Comparison of ENCODE assay signal across 9 mouse cellular contexts in the genomic region with DNA sequence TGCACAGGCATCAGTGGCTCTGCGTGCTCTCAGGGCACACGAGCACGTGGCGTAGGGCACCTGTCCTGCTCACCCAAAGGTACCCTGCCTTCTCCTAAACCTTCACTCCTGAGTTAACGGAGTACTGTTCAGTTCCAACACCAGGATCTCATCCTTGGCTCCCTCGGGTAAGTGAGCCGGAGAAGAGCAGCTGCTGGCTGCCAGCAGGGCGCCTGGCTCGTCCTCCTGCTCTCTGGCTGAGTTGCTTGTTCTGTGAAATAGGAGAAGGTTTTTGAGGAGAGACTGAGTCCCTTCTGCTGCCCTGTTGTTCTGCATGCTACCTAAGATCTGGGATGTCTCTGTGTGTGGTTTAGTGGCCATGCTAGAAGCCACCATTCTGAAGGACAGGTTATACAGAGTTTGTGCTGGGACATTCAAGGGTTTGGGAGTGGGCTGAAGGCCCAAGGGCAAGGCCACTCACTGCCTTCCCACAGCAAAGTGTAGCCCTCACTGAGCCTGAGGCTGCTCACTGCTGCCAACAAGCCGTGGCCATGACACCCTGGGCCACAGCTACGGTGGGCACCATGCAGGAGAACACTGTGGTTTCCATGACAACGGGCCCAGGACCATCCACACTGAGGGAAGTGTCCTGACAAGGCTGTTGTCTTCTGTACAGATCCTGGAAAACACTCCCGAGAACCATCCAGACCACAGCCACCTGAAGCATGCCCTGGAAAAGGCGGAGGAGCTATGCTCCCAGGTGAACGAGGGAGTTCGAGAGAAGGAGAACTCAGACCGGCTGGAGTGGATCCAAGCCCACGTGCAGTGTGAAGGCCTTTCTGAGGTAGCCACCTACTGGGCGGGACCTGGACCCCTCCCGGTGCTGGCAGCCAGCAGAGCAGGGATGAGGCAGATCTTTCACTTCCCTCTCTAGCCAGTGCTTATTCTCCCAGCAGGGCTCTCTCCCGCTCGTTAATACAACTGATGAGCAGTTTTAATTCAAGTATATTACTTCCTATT.
DNase-seq lines count a peak whose midpoint lies in the region; ATAC-seq and TF ChIP-seq lines count a peak whose summit lies in the region.
"Had no signal": no experiment of that assay in that cellular context is flagged by ENCODE, and none has a peak within 500 bp of the region (broad histone marks: within the 10 kb centered on the region; RNA-seq: fewer than 3 reads in every experiment).

No protein-coding gene starts in this region.

- no peak for TF ChIP-seq POLR2A in kidney, adult 2 months (IDR thresholded peaks at IDR 0.05; ENCODE audit: low read depth, low read length)
- no peak for TF ChIP-seq POLR2A in brain, embryonic 14.5 days (IDR thresholded peaks at IDR 0.05; ENCODE audit: borderline replicate concordance, extremely low read depth, insufficient read depth, insufficient read length, poor library complexity, severe bottlenecking)

- TF ChIP-seq CTCF in kidney, adult 2 months (conservative IDR thresholded peaks at IDR 0.05; ENCODE audit: insufficient read depth, insufficient read length, low read depth, low read length), result no peak
- TF ChIP-seq CTCF in brain, embryonic 14.5 days (IDR thresholded peaks at IDR 0.05; ENCODE audit: borderline replicate concordance, extremely low read depth, insufficient read depth, insufficient read length), result no peak

- peak; percentile 19; the same call in 1 of the 2 replicates for ATAC-seq in forebrain, embryonic 13.5 days

- no peaks in the 10 kb centered on the region for H3K27me3 ChIP-seq in kidney, adult 2 months (replicated peaks; ENCODE audit: control insufficient read depth, insufficient read depth, low read length)
- H3K27me3 ChIP-seq in forebrain, embryonic 13.5 days, result no peaks in the 10 kb centered on the region

- WGBS in kidney, adult 2 months, result 58% methylated on average over 22 of the region's 22 CpGs
- 59% methylated on average over 22 of the region's 22 CpGs for WGBS in forebrain, embryonic 13.5 days

- H3K27ac ChIP-seq in kidney, adult 2 months (ENCODE audit: insufficient read depth, low read depth, low read length), result no peak overlapping the region
- peak overlapping the region; percentile 65 for H3K27ac ChIP-seq in forebrain, embryonic 13.5 days
- H3K27ac ChIP-seq: liver, embryonic 13.5 days had no signal

- DNase-seq in kidney, adult 2 months, result peak; percentile 39
- DNase-seq in kidney, adult 18-20 months, result no peak
- peak; percentile 73 for DNase-seq in brain, embryonic 14.5 days (ENCODE audit: low read depth)
- DNase-seq in lung, postnatal 36 days, result peak; percentile 28
- no peak for DNase-seq in embryo, embryonic 10.5 days (ENCODE audit: low spot score)
- no peak for DNase-seq in urinary bladder, adult 2 months (ENCODE audit: low spot score)
- DNase-seq in heart, postnatal 36 days, result no peak
- DNase-seq: liver, embryonic 13.5 days had no signal

- intact Hi-C loops in heart, postnatal 36 days (cut with DNase I), result no loop called here

- no peak overlapping the region for H3K4me3 ChIP-seq in kidney, adult 2 months (ENCODE audit: insufficient read depth, low read depth, low read length)
- no peak overlapping the region for H3K4me3 ChIP-seq in forebrain, embryonic 13.5 days
- H3K4me3 ChIP-seq: liver, embryonic 13.5 days had no signal

- H3K36me3 ChIP-seq in kidney, adult 2 months (ENCODE audit: control insufficient read depth, insufficient read depth, low read length), result no peaks in the 10 kb centered on the region
- peaks cover 39% of the 10 kb centered on the region for H3K36me3 ChIP-seq in forebrain, embryonic 13.5 days (ENCODE audit: poor library complexity, severe bottlenecking)
- H3K36me3 ChIP-seq: liver, embryonic 13.5 days had no signal

- H3K4me1 ChIP-seq in kidney, adult 2 months (ENCODE audit: control insufficient read depth, insufficient read depth, low read length), result no peaks in the 10 kb centered on the region
- H3K4me1 ChIP-seq in forebrain, embryonic 13.5 days, result peaks cover 14% of the 10 kb centered on the region
- H3K4me1 ChIP-seq: liver, embryonic 13.5 days had no signal

- no peaks in the 10 kb centered on the region for H3K9me3 ChIP-seq in forebrain, embryonic 13.5 days (replicated peaks)

- H3K9ac ChIP-seq in forebrain, embryonic 13.5 days, result peak overlapping the region; percentile 32
- H3K9ac ChIP-seq: liver, embryonic 13.5 days had no signal

- H3K4me2 ChIP-seq in forebrain, embryonic 13.5 days, result no peak overlapping the region
- H3K4me2 ChIP-seq: liver, embryonic 13.5 days had no signal

Comparison
In these comparisons a context has a peak if more than half of its experiments do, and no peak if none do; other contexts are left out.
1. DNase-seq: peak in kidney, adult 2 months (single experiment), brain, embryonic 14.5 days (single experiment) and lung, postnatal 36 days (single experiment); none in kidney, adult 18-20 months (single experiment), embryo, embryonic 10.5 days (single experiment), urinary bladder, adult 2 months (single experiment) and heart, postnatal 36 days (0 of 2).